8 mouse cellular contexts compared by ENCODE assay signal in genomic region chr9:117030837-117031236, GRCm38 (mm10).
DNase-seq lines count a peak whose midpoint lies in the region; ATAC-seq and TF ChIP-seq lines count a peak whose summit lies in the region.

No protein-coding gene starts in this region.

- H3K4me2 ChIP-seq in hindbrain, embryonic 13.5 days = no peak overlapping the region
- no peak overlapping the region for H3K4me2 ChIP-seq in hindbrain, embryonic 11.5 days (replicated peaks; ENCODE audit: low read depth, low read length)

- 46% methylated on average over 6 of the region's 6 CpGs for WGBS in hindbrain, embryonic 13.5 days
- 59% methylated on average over 6 of the region's 6 CpGs for WGBS in hindbrain, embryonic 11.5 days
- 1% methylated on average over 6 of the region's 6 CpGs for WGBS in kidney, adult 2 months

- H3K9ac ChIP-seq in hindbrain, embryonic 13.5 days = no peak overlapping the region
- H3K9ac ChIP-seq in hindbrain, embryonic 11.5 days (ENCODE audit: low read depth, low read length) = no peak overlapping the region

- peak overlapping the region; percentile 60 for H3K27ac ChIP-seq in hindbrain, embryonic 13.5 days
- H3K27ac ChIP-seq in hindbrain, embryonic 11.5 days (ENCODE audit: low read depth, low read length) = no peak overlapping the region
- H3K27ac ChIP-seq in kidney, adult 2 months (ENCODE audit: insufficient read depth, low read depth, low read length) = 0 out of 2 replicates have a peak overlapping the region, but pooled peaks have one; percentile 12

- peaks cover 11% of the 10 kb centered on the region for H3K4me1 ChIP-seq in hindbrain, embryonic 13.5 days (replicated peaks)
- H3K4me1 ChIP-seq in hindbrain, embryonic 11.5 days (replicated peaks; ENCODE audit: control insufficient read depth, insufficient read depth, low read length) = no peaks in the 10 kb centered on the region
- H3K4me1 ChIP-seq in kidney, adult 2 months (ENCODE audit: control insufficient read depth, insufficient read depth, low read length) = peaks cover 4% of the 10 kb centered on the region; the same call in 1 of the 2 replicates

- no peak for ATAC-seq in hindbrain, embryonic 13.5 days (ENCODE audit: low FRiP score)
- ATAC-seq in hindbrain, embryonic 11.5 days (ENCODE audit: low FRiP score) = no peak

- H3K4me3 ChIP-seq in hindbrain, embryonic 13.5 days = no peak overlapping the region
- no peak overlapping the region for H3K4me3 ChIP-seq in hindbrain, embryonic 11.5 days (ENCODE audit: low read depth, low read length)
- H3K4me3 ChIP-seq in kidney, adult 2 months (ENCODE audit: insufficient read depth, low read depth, low read length) = no peak overlapping the region

- no peaks in the 10 kb centered on the region for H3K27me3 ChIP-seq in hindbrain, embryonic 13.5 days
- no peaks in the 10 kb centered on the region for H3K27me3 ChIP-seq in hindbrain, embryonic 11.5 days (ENCODE audit: control insufficient read depth, insufficient read depth, low read length)
- H3K27me3 ChIP-seq in kidney, adult 2 months (replicated peaks; ENCODE audit: control insufficient read depth, insufficient read depth, low read length) = no peaks in the 10 kb centered on the region

- no peak for DNase-seq in hindbrain, embryonic 11.5 days (ENCODE audit: low spot score)
- DNase-seq in adrenal gland, postnatal 14 days = peak; percentile 94
- peak; percentile 99 for DNase-seq in heart, adult 11 months
- DNase-seq in kidney, adult 2 months = peak; percentile 95
- DNase-seq in lung, postnatal 25 days (ENCODE audit: low spot score) = peak; percentile 84
- peak; percentile 81 to 91 for DNase-seq in urinary bladder, postnatal 36 days (ENCODE audit: low spot score in 2 of 2)
- DNase-seq in cerebellum, adult 18-20 months = no peak

- no peak for TF ChIP-seq CTCF in kidney, adult 2 months (conservative IDR thresholded peaks at IDR 0.05; ENCODE audit: insufficient read depth, insufficient read length, low read depth, low read length)

- no peak for TF ChIP-seq POLR2A in kidney, adult 2 months (IDR thresholded peaks at IDR 0.05; ENCODE audit: low read depth, low read length)

- H3K9me3 ChIP-seq in hindbrain, embryonic 13.5 days = no peaks in the 10 kb centered on the region
- no peaks in the 10 kb centered on the region for H3K9me3 ChIP-seq in hindbrain, embryonic 11.5 days (ENCODE audit: control insufficient read depth, low read length)

- no peaks in the 10 kb centered on the region for H3K36me3 ChIP-seq in hindbrain, embryonic 13.5 days
- H3K36me3 ChIP-seq in hindbrain, embryonic 11.5 days (ENCODE audit: control insufficient read depth, insufficient read depth, low read length) = no peaks in the 10 kb centered on the region
- H3K36me3 ChIP-seq in kidney, adult 2 months (ENCODE audit: control insufficient read depth, insufficient read depth, low read length) = no peaks in the 10 kb centered on the region

Comparison
In these comparisons a context has a peak if more than half of its experiments do, and no peak if none do; other contexts are left out.
1. DNase-seq: peak in adrenal gland, postnatal 14 days (single experiment), heart, adult 11 months (single experiment), kidney, adult 2 months (single experiment), lung, postnatal 25 days (single experiment) and urinary bladder, postnatal 36 days (2 of 2); none in hindbrain, embryonic 11.5 days (single experiment) and cerebellum, adult 18-20 months (0 of 2).